Mouse (Mus musculus) hindbrain, embryonic 10.5 days (tissue): ENCODE measurements around the gene Sfxn2. TPM values are rescaled to one million over a fixed set of nuclear protein-coding genes. Genes with fewer than 3 reads are reported as not detected.
A peak's percentile ranks its signal among the peaks of the same experiment; 100 is the strongest.

Source experiments
- DNase-seq: peaks from one replicate; pipeline ENCODE4 v3.0.0-alpha.2; 2017; ENCODE audit warnings: low spot score
- H3K27ac ChIP-seq: fragments of 300-500 bp; sonication (generic); 2 replicates; pipeline ENCODE4 v1.5.1; 2016; ENCODE audit warnings: mild to moderate bottlenecking, moderate library complexity
- H3K27me3 ChIP-seq: fragments of 300-500 bp; sonication (generic); 2 replicates; pipeline ENCODE4 v1.6.1; 2016; ENCODE audit warnings: mild to moderate bottlenecking; ENCODE audit not compliant: poor library complexity, insufficient read depth, severe bottlenecking
- H3K36me3 ChIP-seq: fragments of 300-500 bp; sonication (generic); 2 replicates; pipeline ENCODE4 v1.6.1; 2016; ENCODE audit warnings: mild to moderate bottlenecking, moderate library complexity
- H3K4me1 ChIP-seq: fragments of 300-500 bp; sonication (generic); replicated peaks from 2 replicates; pipeline ENCODE4 v1.6.1; 2016; ENCODE audit warnings: mild to moderate bottlenecking
- H3K4me3 ChIP-seq: fragments of 300-500 bp; sonication (generic); 2 replicates; pipeline ENCODE4 v1.5.1; 2016; ENCODE audit warnings: mild to moderate bottlenecking, moderate library complexity
- H3K9me3 ChIP-seq: fragments of 300-500 bp; sonication (generic); 2 replicates; pipeline ENCODE4 v1.6.1; 2016; ENCODE audit warnings: mild to moderate bottlenecking, moderate library complexity
- WGBS: fragments of 180-500 bp; shearing (Covaris S2); methylation state at CpG from one replicate; pipeline ENCODE4 v1.1.7; 2016; 5-methylcytosine and 5-hydroxymethylcytosine counted together
- polyA plus RNA-seq: library from polyadenylated mRNA; unstranded; fragments of >200 nt; fragmentation: Nextera tagmentation; extraction: Ambion mirVana; gene quantifications from 2 replicates; pipeline ENCODE4 v1.2.1, GENCODE M21; 2016

Gene Sfxn2
- polyA plus RNA-seq, 1 experiment from 2014 or later, result 12.9 TPM

GRCm38 (mm10) chr19:46644793-46645602 is 71.8 kb downstream of the Sfxn2 start:
- peaks cover 54% of the 10 kb centered on the region for H3K36me3 ChIP-seq
- H3K27me3 ChIP-seq, result no peaks in the 10 kb centered on the region
- peak overlapping the region; percentile 75 for H3K27ac ChIP-seq
- peaks cover 69% of the 10 kb centered on the region for H3K4me1 ChIP-seq
- DNase-seq, result peak; percentile 40
- H3K4me3 ChIP-seq, result no peak overlapping the region
- 25% methylated on average over 12 of the region's 12 CpGs for WGBS
- H3K9me3 ChIP-seq, result no peaks in the 10 kb centered on the region

GRCm38 (mm10) chr19:46646041-46646481 is 72.9 kb downstream of the Sfxn2 start:
- WGBS, result 81% methylated on average over 12 of the region's 12 CpGs
- no peak for DNase-seq
- 0 out of 2 replicates have a peak overlapping the region, but pooled peaks have one; percentile 75 for H3K27ac ChIP-seq
- H3K4me3 ChIP-seq, result no peak overlapping the region
- H3K4me1 ChIP-seq, result peaks cover 63% of the 10 kb centered on the region
- H3K36me3 ChIP-seq, result peaks cover 54% of the 10 kb centered on the region
- H3K27me3 ChIP-seq, result no peaks in the 10 kb centered on the region
- no peaks in the 10 kb centered on the region for H3K9me3 ChIP-seq

- DNase-seq, result no peak
- Histone ChIP-seq H3K27ac (no peak overlapping the region), H3K27me3 (no peaks in the 10 kb centered on the region), H3K4me3 (no peak overlapping the region), H3K9me3 (no peaks in the 10 kb centered on the region), H3K36me3 (peaks cover 60% of the 10 kb centered on the region), H3K4me1 (peaks cover 51% of the 10 kb centered on the region)
- 79% methylated on average over 3 of the region's 3 CpGs for WGBS
These were observed 74.1 kb downstream of the Sfxn2 start for GRCm38 (mm10) chr19:46647254-46647653.

Other genes with a start within 250 kb of the Sfxn2 start
- 4.5 and 9.7 TPM in 2 replicates for gene Psd, start 246.2 kb upstream of the Sfxn2 start, polyA plus RNA-seq
- 23.2 and 28.2 TPM in 2 replicates for gene Fbxl15, start 245.2 kb upstream of the Sfxn2 start, polyA plus RNA-seq
- gene Cuedc2, start 234.7 kb upstream of the Sfxn2 start, polyA plus RNA-seq, result 260 and 279 TPM in 2 replicates
- 10.0 and 11.9 TPM in 2 replicates for gene Mfsd13a, start 232.2 kb upstream of the Sfxn2 start, polyA plus RNA-seq
- 1.1 and 1.4 TPM in 2 replicates for gene 2310034G01Rik, start 223.1 kb upstream of the Sfxn2 start, polyA plus RNA-seq
- gene Actr1a, start 177.6 kb upstream of the Sfxn2 start, polyA plus RNA-seq, result 193 and 229 TPM in 2 replicates
- 49.1 and 52.1 TPM in 2 replicates for gene Sufu, start 176.5 kb upstream of the Sfxn2 start, polyA plus RNA-seq
- gene Trim8, start 71.7 kb upstream of the Sfxn2 start, polyA plus RNA-seq, result 26.5 and 30.0 TPM in 2 replicates
- gene Arl3, start 167 bp upstream of the Sfxn2 start, polyA plus RNA-seq, result 203 and 209 TPM in 2 replicates
- gene Wbp1l, start 25.7 kb downstream of the Sfxn2 start, polyA plus RNA-seq, result 48.2 and 54.4 TPM in 2 replicates
- gene Cyp17a1, start 99.8 kb downstream of the Sfxn2 start, polyA plus RNA-seq, result not detected in 2 replicates
- gene Borcs7, start 116.5 kb downstream of the Sfxn2 start, polyA plus RNA-seq, result 14.4 and 15.7 TPM in 2 replicates
- 27.3 and 30.3 TPM in 2 replicates for gene As3mt, start 134.1 kb downstream of the Sfxn2 start, polyA plus RNA-seq
- gene Cnnm2, start 188.2 kb downstream of the Sfxn2 start, polyA plus RNA-seq, result 2.7 and 4.0 TPM in 2 replicates